19 mouse cellular contexts compared by ENCODE assay signal in genomic region chr16:31737081-31737480, GRCm38 (mm10).
"Had no signal": no experiment of that assay in that cellular context is flagged by ENCODE, and none has a peak within 500 bp of the region (broad histone marks: within the 10 kb centered on the region; RNA-seq: fewer than 3 reads in every experiment).

No protein-coding gene starts in this region.

- H3K9me3 ChIP-seq: liver, embryonic 12.5 days; liver, embryonic 15.5 days; lung, embryonic 15.5 days; midbrain, embryonic 12.5 days; midbrain, embryonic 15.5 days; neural tube, embryonic 13.5 days; stomach, embryonic 15.5 days had no signal

- ATAC-seq: intestine, postnatal 0 days; liver, embryonic 12.5 days; midbrain, embryonic 15.5 days had no signal

- H3K27me3 ChIP-seq: liver, embryonic 12.5 days; liver, embryonic 15.5 days; lung, embryonic 15.5 days; midbrain, embryonic 12.5 days; midbrain, embryonic 15.5 days; neural tube, embryonic 13.5 days; stomach, embryonic 15.5 days had no signal

- DNase-seq: layer of hippocampus, postnatal 36 days; lung, adult 18-20 months; lung, postnatal 10 days; lung, postnatal 4 days; retina, postnatal 1 day; right cerebral cortex, postnatal 25 days; spleen, adult 18-20 months; thymus, postnatal 25 days had no signal

- H3K9ac ChIP-seq: liver, embryonic 12.5 days; liver, embryonic 15.5 days; lung, embryonic 15.5 days; midbrain, embryonic 12.5 days; midbrain, embryonic 15.5 days; neural tube, embryonic 13.5 days; stomach, embryonic 15.5 days had no signal

- H3K4me1 ChIP-seq: midbrain, embryonic 12.5 days; midbrain, embryonic 15.5 days; neural tube, embryonic 13.5 days had no signal

- H3K4me3 ChIP-seq: left cerebral cortex, adult 2 months; liver, embryonic 12.5 days; liver, embryonic 15.5 days; lung, embryonic 15.5 days; midbrain, embryonic 12.5 days; midbrain, embryonic 15.5 days; myocyte; neural tube, embryonic 13.5 days; stomach, embryonic 15.5 days had no signal

- H3K36me3 ChIP-seq: liver, embryonic 15.5 days; midbrain, embryonic 12.5 days; midbrain, embryonic 15.5 days; stomach, embryonic 15.5 days had no signal

- H3K27ac ChIP-seq: kidney, postnatal 0 days; left cerebral cortex, adult 2 months; liver, embryonic 12.5 days; liver, embryonic 15.5 days; lung, embryonic 15.5 days; midbrain, embryonic 12.5 days; midbrain, embryonic 15.5 days; neural tube, embryonic 13.5 days; stomach, embryonic 15.5 days had no signal

- H3K4me2 ChIP-seq: liver, embryonic 12.5 days; liver, embryonic 15.5 days; lung, embryonic 15.5 days; midbrain, embryonic 12.5 days; midbrain, embryonic 15.5 days; neural tube, embryonic 13.5 days; stomach, embryonic 15.5 days had no signal
